Mouse (Mus musculus): ENCODE measurements around the gene Axin2. TPM values are rescaled to one million over a fixed set of nuclear protein-coding genes. Genes with fewer than 3 reads are reported as not detected.

The Axin2 gene
- polyA plus RNA-seq, 1 experiment from 2014 or later = 5.8 TPM

GRCm38 (mm10) chr11:108910328-108910886 is 9.7 kb upstream of the Axin2 start:
- no peak overlapping the region for H3K9ac ChIP-seq (ENCODE audit: low read depth, low read length)
- no peak for DNase-seq (ENCODE audit: low spot score)

GRCm38 (mm10) chr11:108910903-108911302 is 9.2 kb upstream of the Axin2 start:
- WGBS = 47% methylated on average over 7 of the region's 7 CpGs
- DNase-seq (ENCODE audit: low spot score) = no peak
- no peak for TF ChIP-seq CTCF (IDR thresholded peaks at IDR 0.05; ENCODE audit: low read depth)
- Histone ChIP-seq H3K36me3 (ENCODE audit: insufficient read depth, low read length) (no peaks in the 10 kb centered on the region), H3K9ac (ENCODE audit: low read depth, low read length) (no peak overlapping the region), H3K9me3 (replicated peaks; ENCODE audit: low read length) (no peaks in the 10 kb centered on the region), H3K4me3 (replicated peaks; ENCODE audit: low read depth, low read length) (no peak overlapping the region), H3K4me1 (replicated peaks; ENCODE audit: insufficient read depth, low read length) (peaks cover 13% of the 10 kb centered on the region; the same call in 1 of the 2 replicates), H3K4me2 (ENCODE audit: low read length) (peak overlapping the region; percentile 43; the same call in 1 of the 2 replicates), H3K27me3 (ENCODE audit: insufficient read depth, low read length) (no peaks in the 10 kb centered on the region), H3K27ac (no peak overlapping the region)
- no peak for ATAC-seq (replicated peaks; ENCODE audit: low FRiP score, low read depth)

More at GRCm38 (mm10) chr11:108910328-108910886, 9.7 kb upstream of the Axin2 start:
- ATAC-seq (replicated peaks; ENCODE audit: low FRiP score, low read depth) = no peak
- H3K27ac ChIP-seq = no peak overlapping the region
- no peaks in the 10 kb centered on the region for H3K9me3 ChIP-seq (replicated peaks; ENCODE audit: low read length)
- peak overlapping the region; percentile 43 for H3K4me2 ChIP-seq (ENCODE audit: low read length)
- no peaks in the 10 kb centered on the region for H3K27me3 ChIP-seq (ENCODE audit: insufficient read depth, low read length)
- H3K36me3 ChIP-seq (ENCODE audit: insufficient read depth, low read length) = no peaks in the 10 kb centered on the region
- H3K4me1 ChIP-seq (replicated peaks; ENCODE audit: insufficient read depth, low read length) = peaks cover 13% of the 10 kb centered on the region; the same call in 1 of the 2 replicates
- TF ChIP-seq CTCF (IDR thresholded peaks at IDR 0.05; ENCODE audit: low read depth) = no peak
- WGBS = 10% methylated on average over 14 of the region's 14 CpGs
- H3K4me3 ChIP-seq (replicated peaks; ENCODE audit: low read depth, low read length) = no peak overlapping the region

- ATAC-seq (replicated peaks; ENCODE audit: low FRiP score, low read depth) (no peak), DNase-seq (ENCODE audit: low spot score) (no peak)
- no peak for TF ChIP-seq CTCF (IDR thresholded peaks at IDR 0.05; ENCODE audit: low read depth)
- H3K4me1 ChIP-seq (replicated peaks; ENCODE audit: insufficient read depth, low read length) = peaks cover 13% of the 10 kb centered on the region; the same call in 1 of the 2 replicates
- no peaks in the 10 kb centered on the region for H3K36me3 ChIP-seq (ENCODE audit: insufficient read depth, low read length)
- no peak overlapping the region for H3K4me3 ChIP-seq (replicated peaks; ENCODE audit: low read depth, low read length)
- WGBS = 94% methylated on average over 12 of the region's 12 CpGs
- no peak overlapping the region for H3K4me2 ChIP-seq (ENCODE audit: low read length)
- H3K9ac ChIP-seq (ENCODE audit: low read depth, low read length) = no peak overlapping the region
- no peaks in the 10 kb centered on the region for H3K9me3 ChIP-seq (replicated peaks; ENCODE audit: low read length)
- no peak overlapping the region for H3K27ac ChIP-seq
- H3K27me3 ChIP-seq (ENCODE audit: insufficient read depth, low read length) = no peaks in the 10 kb centered on the region
Observed at GRCm38 (mm10) chr11:108912174-108912573, 8.0 kb upstream of the Axin2 start.

- peak overlapping the region; percentile 37 for H3K27ac ChIP-seq
- no peaks in the 10 kb centered on the region for H3K36me3 ChIP-seq (ENCODE audit: insufficient read depth, low read length)
- no peak for ATAC-seq (replicated peaks; ENCODE audit: low FRiP score, low read depth)
- peak; percentile 83 for DNase-seq (ENCODE audit: low spot score)
- H3K27me3 ChIP-seq (ENCODE audit: insufficient read depth, low read length) = no peaks in the 10 kb centered on the region
- no peaks in the 10 kb centered on the region for H3K9me3 ChIP-seq (replicated peaks; ENCODE audit: low read length)
- H3K4me2 ChIP-seq (ENCODE audit: low read length) = no peak overlapping the region
- 14% methylated on average over 12 of the region's 12 CpGs for WGBS
- H3K4me1 ChIP-seq (replicated peaks; ENCODE audit: insufficient read depth, low read length) = peaks cover 2% of the 10 kb centered on the region; the same call in 1 of the 2 replicates
- TF ChIP-seq CTCF (IDR thresholded peaks at IDR 0.05; ENCODE audit: low read depth) = no peak
- no peak overlapping the region for H3K9ac ChIP-seq (ENCODE audit: low read depth, low read length)
- H3K4me3 ChIP-seq (replicated peaks; ENCODE audit: low read depth, low read length) = no peak overlapping the region
Observed at GRCm38 (mm10) chr11:108917422-108918324, 2.5 kb upstream of the Axin2 start.

GRCm38 (mm10) chr11:108920636-108921505 is 722 bp downstream of the Axin2 start:
- DNase-seq (ENCODE audit: low spot score) = peak; percentile 96
- WGBS = under 1% methylated on average over 87 of the region's 104 CpGs
- Histone ChIP-seq H3K9ac (ENCODE audit: low read depth, low read length) (peak overlapping the region; percentile 82), H3K4me2 (ENCODE audit: low read length) (peak overlapping the region; percentile 83), H3K9me3 (replicated peaks; ENCODE audit: low read length) (no peaks in the 10 kb centered on the region), H3K4me3 (replicated peaks; ENCODE audit: low read depth, low read length) (peak overlapping the region; percentile 69), H3K27ac (peak overlapping the region; percentile 99), H3K27me3 (ENCODE audit: insufficient read depth, low read length) (no peaks in the 10 kb centered on the region), H3K36me3 (ENCODE audit: insufficient read depth, low read length) (no peaks in the 10 kb centered on the region), H3K4me1 (replicated peaks; ENCODE audit: insufficient read depth, low read length) (peaks cover 7% of the 10 kb centered on the region; the same call in 1 of the 2 replicates)
- TF ChIP-seq CTCF (IDR thresholded peaks at IDR 0.05; ENCODE audit: low read depth) = no peak
- ATAC-seq (replicated peaks; ENCODE audit: low FRiP score, low read depth) = peak; percentile 82
